Mouse (Mus musculus): ENCODE measurements around the gene Wnt9b. TPM values are rescaled to one million over a fixed set of nuclear protein-coding genes. Genes with fewer than 3 reads are reported as not detected.
"Not testable (repeated sequence)": the region's sequence is repeated elsewhere in the genome, so short reads cannot be mapped to it uniquely, and the experiment has no call there.

Wnt9b gene
- not detected in 2 replicates for total RNA-seq (2015)
- total RNA-seq (2017): not detected in 2 replicates

- ATAC-seq (ENCODE audit: poor library complexity, severe bottlenecking): no peak
Observed at GRCm38 (mm10) chr11:103749306-103750089, at the start of gene Wnt9b. Gene Wnt9b, minus strand, starts transcription at chr11:103749821.

DNA sequence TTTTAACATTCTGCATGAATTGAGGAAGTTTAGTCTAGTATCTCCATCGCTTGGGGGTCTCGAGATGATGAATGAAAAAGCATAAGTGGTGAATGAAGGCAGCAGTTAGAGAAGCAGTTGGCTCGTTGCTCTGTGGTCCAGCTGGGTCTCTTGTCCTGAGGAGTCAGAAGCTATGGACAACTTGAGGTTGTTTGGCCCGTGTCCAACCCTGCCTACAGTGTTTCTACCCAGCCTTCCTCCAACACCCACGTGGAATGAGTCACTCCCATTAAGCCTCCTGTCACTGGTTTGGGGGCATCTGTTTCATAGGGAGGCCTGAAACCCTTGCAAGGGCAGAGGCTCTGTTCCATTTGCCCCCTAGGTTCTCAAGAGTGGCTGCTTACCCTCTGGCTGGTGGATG, 40.3 kb upstream of the Wnt9b start:
- ATAC-seq (ENCODE audit: poor library complexity, severe bottlenecking): no peak

DNA sequence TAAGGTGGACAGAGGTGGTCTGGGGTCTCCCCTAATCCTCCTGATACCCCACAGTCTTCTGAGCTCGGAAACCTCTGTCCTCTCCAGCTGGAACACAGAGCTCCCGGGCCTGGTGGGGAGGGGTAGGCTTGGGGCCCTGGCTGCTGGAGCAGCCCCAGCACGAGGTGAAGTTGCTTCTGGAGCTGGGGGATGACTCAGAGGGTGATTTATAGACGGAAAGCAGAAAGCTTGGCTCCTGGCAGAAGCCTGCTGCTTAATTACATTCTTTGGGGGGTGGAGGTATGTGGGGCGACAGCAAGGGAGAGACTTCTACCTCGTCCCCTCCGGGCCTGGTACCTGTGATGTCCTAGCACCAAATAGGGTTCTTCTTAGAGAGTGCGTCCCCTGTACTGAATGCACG, 30.5 kb upstream of the Wnt9b start:
- ATAC-seq (ENCODE audit: poor library complexity, severe bottlenecking): no peak

GRCm38 (mm10) chr11:103774228-103774530, 24.6 kb upstream of the Wnt9b start:
- no peak for ATAC-seq (ENCODE audit: poor library complexity, severe bottlenecking)

DNA sequence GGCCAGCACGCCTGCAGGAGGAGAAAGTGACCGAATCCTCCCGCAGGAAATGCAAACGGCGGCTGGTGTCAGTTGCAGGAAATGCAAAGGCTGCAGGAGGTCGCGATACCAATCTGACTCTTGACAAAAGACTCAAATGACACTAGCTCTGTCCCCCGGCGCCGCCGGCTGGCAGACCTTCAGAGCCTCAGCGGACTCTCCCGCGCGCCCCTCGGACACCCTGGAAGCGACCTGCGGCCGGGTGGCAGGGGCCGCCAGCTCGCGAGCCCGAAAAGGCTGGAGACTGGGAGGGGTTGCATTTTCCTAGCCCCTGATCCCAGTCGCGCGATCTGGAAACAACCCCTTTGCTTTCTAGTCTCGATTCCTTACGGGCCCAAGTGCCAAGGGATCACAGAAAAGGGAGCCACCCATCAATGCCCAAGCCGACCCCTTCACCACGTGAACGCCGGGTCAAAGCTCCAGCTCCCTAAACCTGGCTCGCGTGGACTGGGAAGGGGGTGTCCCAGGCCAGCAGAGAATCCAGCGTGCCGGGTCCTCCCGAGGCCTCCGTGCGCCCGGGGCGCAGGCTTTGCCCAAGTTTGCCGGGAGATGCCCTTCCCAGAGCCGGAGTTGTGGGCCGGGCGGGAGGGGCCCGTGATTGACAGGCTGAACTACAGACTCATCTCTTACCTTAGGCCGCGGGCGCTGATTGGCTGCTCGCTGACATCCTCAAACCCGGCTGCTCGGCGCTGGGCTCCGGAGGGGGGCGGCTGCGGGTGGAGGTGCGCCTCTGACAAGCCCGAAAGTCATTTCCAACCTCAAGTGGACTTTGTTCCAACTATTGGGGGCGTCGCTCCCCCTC, 24.0 kb upstream of the Wnt9b start, which contains the start of gene Wnt3:
Gene Wnt3 (plus strand): TSS at position 764 of the 841 bp plus-strand sequence.
- ATAC-seq (ENCODE audit: poor library complexity, severe bottlenecking): no peak

- ATAC-seq (ENCODE audit: poor library complexity, severe bottlenecking): no peak
Observed at GRCm38 (mm10) chr11:103772505-103773386, 23.1 kb upstream of the Wnt9b start.

DNA sequence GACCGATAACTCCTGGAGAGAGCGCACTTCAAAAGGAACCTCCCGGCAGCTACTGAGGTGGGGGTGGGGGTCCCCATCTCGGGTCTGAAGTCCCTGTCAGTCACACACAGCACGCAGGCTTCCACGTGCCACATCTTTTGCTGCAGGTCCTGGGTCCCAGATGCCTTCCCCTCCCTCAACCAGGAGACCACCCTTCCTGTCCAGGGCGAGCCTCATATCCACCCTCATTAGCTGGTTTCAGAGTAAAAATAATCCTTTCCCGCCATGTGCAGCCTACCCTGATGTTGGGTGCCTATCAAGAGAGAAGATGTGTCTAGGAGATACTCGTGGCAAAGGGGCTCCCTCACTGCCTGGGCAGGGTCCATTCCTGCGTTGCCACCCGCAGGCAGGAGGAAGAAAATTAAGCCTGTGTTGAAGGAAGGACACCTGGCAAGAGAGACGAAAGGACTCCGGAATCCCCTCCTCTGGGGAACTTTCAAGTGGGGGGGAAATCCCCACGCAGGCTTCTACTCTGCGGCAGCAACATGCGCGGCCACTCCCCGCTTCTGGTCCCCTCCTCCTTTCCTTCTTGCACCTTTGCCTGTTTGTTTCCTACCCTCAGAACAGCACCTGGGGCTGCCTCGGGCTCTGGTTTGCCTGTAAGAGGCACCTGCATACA, 21.7 kb upstream of the Wnt9b start:
- ATAC-seq (ENCODE audit: poor library complexity, severe bottlenecking): no peak

- no peak for ATAC-seq (ENCODE audit: poor library complexity, severe bottlenecking)
Observed at GRCm38 (mm10) chr11:103765556-103766011, 16.0 kb upstream of the Wnt9b start.

GRCm38 (mm10) chr11:103764601-103765000, 15.0 kb upstream of the Wnt9b start:
- ATAC-seq (ENCODE audit: poor library complexity, severe bottlenecking): no peak

DNA sequence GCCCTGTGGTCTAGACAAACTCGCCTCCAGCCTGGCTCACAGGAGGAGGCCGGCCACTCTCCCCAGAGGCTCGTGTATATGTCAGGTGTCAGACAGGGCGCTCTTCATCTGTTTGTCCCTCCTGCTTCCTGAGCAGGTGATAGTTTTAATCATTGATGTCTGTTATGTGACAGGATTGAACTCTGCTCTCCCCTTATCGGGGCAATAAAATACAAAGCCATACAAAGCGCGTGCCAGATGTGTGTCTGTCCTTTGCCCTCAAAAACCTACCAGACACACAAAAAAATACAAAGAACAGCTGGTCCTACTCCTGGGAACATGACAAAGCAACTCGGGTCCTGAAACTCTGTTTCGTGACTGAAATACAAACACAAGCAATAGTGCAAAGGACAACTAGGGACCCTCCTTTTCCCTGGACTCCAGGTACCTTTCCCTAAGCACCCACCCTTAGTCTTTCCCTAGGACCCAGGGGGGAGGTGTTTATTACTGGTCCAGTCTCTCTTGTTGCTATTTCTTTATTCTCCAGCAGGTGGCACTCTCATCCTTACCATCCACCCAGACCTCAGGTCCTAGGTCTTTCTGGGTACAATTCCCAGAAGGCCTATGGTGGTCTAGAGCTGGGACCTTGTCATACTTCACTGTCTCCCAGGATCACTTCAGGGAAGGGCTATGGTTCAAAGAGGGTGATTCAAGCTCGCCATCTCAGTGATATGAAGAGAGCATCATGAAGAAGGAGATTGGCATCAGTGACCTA, 14.0 kb upstream of the Wnt9b start:
- peak; percentile 49; the same call in 1 of the 2 replicates for ATAC-seq (ENCODE audit: poor library complexity, severe bottlenecking)

- ATAC-seq (ENCODE audit: poor library complexity, severe bottlenecking): not testable (repeated sequence)
Observed at GRCm38 (mm10) chr11:103760891-103761290, 11.3 kb upstream of the Wnt9b start.

- ATAC-seq (ENCODE audit: poor library complexity, severe bottlenecking): no peak
Observed at GRCm38 (mm10) chr11:103760101-103760500, 10.5 kb upstream of the Wnt9b start.

- ATAC-seq (ENCODE audit: poor library complexity, severe bottlenecking): peak; percentile 66
Observed at GRCm38 (mm10) chr11:103758706-103759105, 9.1 kb upstream of the Wnt9b start.

- no peak for ATAC-seq (ENCODE audit: poor library complexity, severe bottlenecking)
Observed at GRCm38 (mm10) chr11:103758054-103758453, 8.4 kb upstream of the Wnt9b start.

GRCm38 (mm10) chr11:103750612-103751011, 991 bp upstream of the Wnt9b start:
- 0 out of 2 replicates have a peak, but pooled peaks have one; percentile 45 for ATAC-seq (ENCODE audit: poor library complexity, severe bottlenecking)

- ATAC-seq (ENCODE audit: poor library complexity, severe bottlenecking): no peak
Observed at GRCm38 (mm10) chr11:103735046-103735781, 14.4 kb downstream of the Wnt9b start.

DNA sequence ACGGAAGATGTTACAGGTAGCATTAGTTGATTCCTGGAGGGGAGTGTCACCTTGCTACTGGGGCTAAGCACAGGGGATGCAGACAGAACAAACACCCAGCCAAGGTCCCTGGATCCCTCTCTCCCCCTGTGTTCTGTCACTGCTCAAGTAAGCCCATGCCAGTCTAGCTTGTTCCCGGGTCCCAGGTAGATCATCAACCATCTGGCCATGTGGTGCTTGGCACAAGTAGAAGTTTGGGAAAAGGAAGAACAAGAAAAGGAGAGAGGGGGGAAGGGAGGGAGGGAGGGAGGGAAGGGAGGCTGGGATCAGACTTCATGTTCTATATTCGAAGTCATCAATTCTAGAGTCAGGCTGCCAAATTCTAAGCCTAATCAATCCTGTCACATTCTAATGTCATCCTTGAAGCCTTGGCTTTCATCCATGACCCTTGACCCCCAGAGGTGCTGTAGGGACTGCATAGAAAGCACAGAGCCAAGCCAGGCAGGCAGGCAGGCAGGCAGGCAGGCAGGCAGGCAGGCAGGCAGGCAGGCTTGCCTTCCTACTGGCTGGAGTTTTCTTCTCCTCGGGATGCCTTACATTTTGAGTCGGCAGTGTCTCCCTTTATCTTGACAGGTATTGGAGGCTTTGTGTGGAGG, 15.1 kb downstream of the Wnt9b start:
- no peak for ATAC-seq (ENCODE audit: poor library complexity, severe bottlenecking)

DNA sequence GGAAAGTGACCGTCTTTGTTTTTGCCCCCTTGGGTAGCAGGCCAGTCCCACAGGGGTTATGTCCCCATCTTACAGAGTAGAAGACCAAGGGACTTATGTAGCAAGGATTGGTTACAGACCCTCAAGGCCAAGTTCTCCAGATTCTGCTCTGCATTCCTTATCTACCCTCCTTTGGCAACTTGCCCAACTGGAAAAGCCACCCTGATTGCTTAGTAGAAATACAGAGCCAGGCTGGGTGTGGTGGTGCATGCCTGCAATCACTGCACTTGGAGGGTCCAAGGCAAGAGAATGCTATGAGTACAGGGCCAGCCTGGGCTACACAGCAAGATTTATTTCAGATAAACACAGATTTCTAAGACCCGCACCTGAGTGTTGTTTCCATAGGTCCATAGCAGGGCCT, 15.7 kb downstream of the Wnt9b start:
- no peak for ATAC-seq (ENCODE audit: poor library complexity, severe bottlenecking)

Data from megakaryocyte, adult 5-6 weeks (primary cell).